Mouse (Mus musculus) CD4-positive, CD25-positive, alpha-beta regulatory T cell, adult 9 weeks (primary cell): Measurements from ENCODE around the gene Psma1. TPM values are rescaled to one million over a fixed set of nuclear protein-coding genes. Genes with fewer than 3 reads are reported as not detected.

ENCODE experiments used
- polyA plus RNA-seq: library from polyadenylated mRNA; unstranded; fragments of 100-300 nt; shearing (Covaris generic); gene quantifications from one replicate; pipeline ENCODE4 v1.2.1, GENCODE M21; 2017

The Psma1 gene
- 313 TPM for polyA plus RNA-seq

GRCm38 (mm10) chr7:114276005-114276752, at the start of gene Psma1:
TSS of gene Psma1 (minus strand) at chr7:114276118.

GRCm38 (mm10) chr7:114253885-114254833, 21.8 kb downstream of the Psma1 start, which contains the start of gene Copb1:
TSS of gene Copb1 (minus strand) at chr7:114254711.

Other genes with a start within 250 kb of the Psma1 start
- 6.7 TPM for gene Rras2, start 158.3 kb downstream of the Psma1 start, polyA plus RNA-seq
- gene Copb1, start 21.4 kb downstream of the Psma1 start, polyA plus RNA-seq: 132 TPM
- 3.1 TPM for gene Pde3b, start 139.2 kb upstream of the Psma1 start, polyA plus RNA-seq